Mouse (Mus musculus) kidney, adult 10 weeks (tissue): ENCODE results near the gene Sufu. TPM values are rescaled to one million over a fixed set of nuclear protein-coding genes. Genes with fewer than 3 reads are reported as not detected.

Experiments used
- polyA plus RNA-seq: library from polyadenylated mRNA; stranded (reverse); fragments of 350-450 nt; fragmentation: Illumina TruSeq; extraction: RNeasy Lipid Tissue Mini Kit (QIAGEN cat#74804); gene quantifications from one replicate; pipeline ENCODE4 v1.2.3, GENCODE M21; 2014; ENCODE audit warnings: low read depth, low replicate concordance

Gene Sufu
- polyA plus RNA-seq, result 8.0 TPM

DNA sequence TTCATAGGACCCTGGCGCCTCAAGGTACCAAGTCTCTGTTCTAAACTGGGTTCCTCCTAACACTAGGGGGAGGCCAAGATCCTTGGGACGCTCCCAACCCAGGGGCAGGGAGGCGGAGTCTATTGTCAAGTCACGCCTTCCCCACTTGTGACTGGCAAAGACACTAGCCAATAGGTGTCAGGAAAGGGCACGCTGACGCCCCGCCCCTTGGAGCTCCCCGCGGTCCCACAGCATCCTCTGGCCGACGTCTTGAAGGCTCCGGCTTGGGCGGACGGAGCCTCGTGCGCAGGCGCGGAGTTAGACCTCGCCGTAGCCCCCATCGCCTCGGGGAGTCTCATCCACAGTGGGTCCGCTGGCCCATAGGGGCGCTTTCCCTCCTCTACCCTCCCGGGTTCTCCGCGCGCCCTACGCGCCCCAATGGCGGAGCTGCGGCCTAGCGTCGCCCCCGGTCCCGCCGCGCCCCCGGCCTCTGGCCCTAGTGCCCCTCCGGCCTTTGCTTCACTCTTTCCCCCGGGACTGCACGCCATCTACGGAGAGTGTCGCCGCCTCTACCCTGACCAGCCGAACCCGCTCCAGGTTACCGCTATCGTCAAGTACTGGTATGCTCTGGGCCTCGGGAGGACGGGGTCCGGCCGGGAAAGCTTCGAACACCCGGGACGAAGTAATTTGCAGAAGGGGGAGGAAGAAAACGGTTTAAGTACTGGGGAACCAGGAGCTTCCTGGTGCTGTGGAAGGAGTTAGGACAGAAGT, at the start of gene Sufu:
Gene Sufu (plus strand): TSS at position 211 of the 750 bp plus-strand sequence.

DNA sequence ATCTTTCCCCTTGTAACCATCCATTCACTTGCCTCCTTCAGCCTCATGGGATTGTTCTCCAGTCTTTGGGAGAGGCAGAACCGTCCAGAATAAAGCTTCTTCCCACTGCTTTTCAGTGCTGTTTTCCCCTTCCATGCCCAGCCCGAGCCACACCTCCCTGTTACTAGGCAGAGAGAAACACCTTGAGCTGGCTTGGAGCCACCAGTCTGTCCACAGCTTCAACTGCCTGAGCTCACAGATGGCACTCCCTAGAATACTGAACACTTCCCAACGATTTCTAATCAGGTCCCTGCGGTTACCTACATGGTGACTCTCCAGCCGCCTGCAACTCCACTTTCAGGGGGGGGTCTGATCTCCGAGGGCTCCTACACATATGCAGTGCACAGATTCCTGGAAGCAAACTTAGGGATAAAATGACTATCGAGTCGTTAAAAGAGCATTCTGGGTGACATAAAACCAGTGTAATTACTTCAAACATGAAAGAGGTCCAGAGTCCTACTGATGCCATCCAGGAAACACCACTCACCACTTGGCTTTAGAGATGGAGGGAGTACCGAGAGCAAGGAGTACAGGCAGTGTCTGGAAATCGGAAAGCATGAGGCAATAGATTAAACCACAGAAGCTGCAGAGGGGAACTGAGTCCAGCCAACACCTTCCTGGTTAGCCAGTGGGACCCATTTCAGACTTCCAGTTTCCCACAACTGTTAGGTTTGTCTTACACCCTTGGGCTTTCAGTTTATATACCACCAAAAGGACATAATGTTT, 46.3 kb upstream of the Sufu start, which contains the start of gene 2310034G01Rik:
Gene 2310034G01Rik (minus strand): TSS at position 135 of the 765 bp plus-strand sequence.

DNA sequence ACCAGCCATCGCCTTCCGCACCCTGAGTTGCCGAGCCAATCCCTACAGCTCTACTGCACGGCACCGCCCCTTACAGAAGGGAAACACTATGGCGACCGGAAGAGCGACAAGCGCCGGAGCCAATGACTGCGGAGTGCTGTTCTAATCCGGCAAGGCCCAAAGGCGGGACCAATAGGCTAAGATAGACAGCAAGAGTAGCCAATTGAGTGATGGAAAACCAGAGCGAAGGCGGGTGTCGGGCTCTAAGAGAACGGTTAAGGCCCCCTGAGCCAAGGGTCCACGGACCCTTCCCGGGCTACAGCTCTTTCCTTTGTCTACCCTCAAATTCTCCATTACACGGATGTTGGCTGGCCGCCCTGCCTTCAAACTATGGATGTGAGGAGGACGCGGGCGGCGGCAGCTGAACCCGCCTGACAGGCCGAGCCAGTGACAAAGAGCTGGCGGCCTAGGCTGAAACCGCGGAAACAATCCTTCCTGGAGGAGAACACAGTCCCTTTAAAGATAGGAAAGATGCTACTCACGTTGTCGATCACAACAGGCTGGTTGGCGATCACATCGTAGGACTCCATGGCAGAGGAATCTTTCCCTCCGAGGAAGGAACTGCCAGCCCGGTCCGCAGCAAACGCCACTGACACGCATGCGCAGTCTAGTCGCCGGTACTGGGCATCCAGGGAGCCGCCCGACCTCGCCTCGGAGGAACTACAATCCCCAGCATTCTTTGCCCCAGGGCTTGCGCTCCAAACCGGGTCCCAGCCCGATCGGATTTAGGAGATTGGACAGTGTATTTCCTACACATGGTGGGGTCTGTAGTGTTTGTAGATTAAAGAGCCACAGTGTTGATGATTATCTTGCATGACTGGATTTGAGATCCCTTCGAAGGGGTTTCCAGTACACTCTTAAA, 1.3 kb upstream of the Sufu start, which contains the start of gene Actr1a:
Gene Actr1a (minus strand): TSS at position 640 of the 901 bp plus-strand sequence.

DNA sequence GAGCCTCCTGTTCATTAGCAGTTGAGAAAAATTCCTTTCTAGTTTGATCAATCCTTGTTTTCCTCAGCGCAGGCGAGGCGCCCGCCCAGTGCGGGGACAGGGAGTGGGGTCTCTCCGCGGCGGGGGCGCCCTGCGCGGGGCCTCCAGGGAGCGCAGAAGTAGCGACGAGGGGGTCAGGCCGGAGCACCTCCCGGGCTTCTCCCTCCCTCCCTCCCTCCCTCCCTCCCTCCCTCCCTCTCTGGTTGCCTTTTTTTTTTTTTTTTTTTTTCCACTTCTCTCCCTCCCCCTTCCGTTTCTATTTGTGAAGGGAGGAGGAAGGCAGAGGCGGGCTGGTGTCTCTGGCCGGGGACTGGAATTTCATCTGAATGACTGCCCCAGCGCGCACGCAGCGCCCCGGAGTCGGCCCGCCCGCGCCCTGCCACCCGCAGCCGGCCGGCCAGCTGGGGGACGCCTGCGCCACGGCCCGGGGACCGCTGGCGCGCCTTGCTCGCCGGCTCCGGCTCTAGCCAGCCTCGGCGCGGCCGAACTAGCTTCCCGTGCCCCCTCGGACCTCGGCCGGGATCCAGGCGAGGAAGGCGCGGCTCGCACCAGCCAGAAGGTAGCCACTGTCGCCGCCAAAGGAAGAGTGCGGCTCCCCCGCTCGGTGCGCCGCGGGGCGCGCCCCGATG, 104.8 kb downstream of the Sufu start, which contains the start of gene Trim8:
Gene Trim8 (plus strand): TSS at position 302 of the 668 bp plus-strand sequence.

Other genes starting within 250 kb of the Sufu start
- gene Pitx3, start 248.6 kb upstream of the Sufu start, polyA plus RNA-seq, result not detected
- gene Gbf1, start 244.4 kb upstream of the Sufu start, polyA plus RNA-seq, result 17.7 TPM
- 0.61 TPM for gene Nfkb2, start 92.6 kb upstream of the Sufu start, polyA plus RNA-seq
- 0.32 TPM for gene Psd, start 69.7 kb upstream of the Sufu start, polyA plus RNA-seq
- 0.32 TPM for gene Fbxl15, start 68.7 kb upstream of the Sufu start, polyA plus RNA-seq
- gene Cuedc2, start 58.2 kb upstream of the Sufu start, polyA plus RNA-seq, result 3.5 TPM
- gene Mfsd13a, start 55.8 kb upstream of the Sufu start, polyA plus RNA-seq, result 0.44 TPM
- gene 2310034G01Rik, start 46.6 kb upstream of the Sufu start, polyA plus RNA-seq, result 0.89 TPM
- 35.0 TPM for gene Actr1a, start 1.1 kb upstream of the Sufu start, polyA plus RNA-seq
- gene Trim8, start 104.8 kb downstream of the Sufu start, polyA plus RNA-seq, result 6.5 TPM
- gene Arl3, start 176.3 kb downstream of the Sufu start, polyA plus RNA-seq, result 109 TPM
- 49.5 TPM for gene Sfxn2, start 176.5 kb downstream of the Sufu start, polyA plus RNA-seq
- gene Wbp1l, start 202.2 kb downstream of the Sufu start, polyA plus RNA-seq, result 10.1 TPM